Mouse (Mus musculus) ES-E14 (cell line): ENCODE data around the gene Fgf12. TPM values are rescaled to one million over a fixed set of nuclear protein-coding genes. Genes with fewer than 3 reads are reported as not detected.
A peak's percentile ranks its signal among the peaks of the same experiment; 100 is the strongest.

Experiments used
- DNase-seq: peaks from one replicate; pipeline ENCODE4 v3.0.0-alpha.2; 2013; ENCODE audit warnings: low read depth, low spot score
- H3K27ac ChIP-seq: 2 replicates; pipeline ENCODE4 v1.5.1; 2012; ENCODE audit warnings: low read depth, mild to moderate bottlenecking, low read length, moderate library complexity, mixed read lengths; ENCODE audit not compliant: poor library complexity, insufficient read depth, severe bottlenecking
- H3K36me3 ChIP-seq: 2 replicates; pipeline ENCODE4 v1.6.1; 2012; ENCODE audit warnings: mild to moderate bottlenecking, low read length, moderate library complexity, mixed read lengths; ENCODE audit not compliant: control insufficient read depth, poor library complexity, insufficient read depth, severe bottlenecking
- H3K4me1 ChIP-seq, 2 experiments: fragments of 150-350 bp in 1 of 2; sonication (generic) in 1 of 2; 2 replicates each; pipeline ENCODE4 v1.6.1; 2012; ENCODE audit warnings: low read length in 2 of 2, mild to moderate bottlenecking in 1 of 2, mixed read lengths in 1 of 2; ENCODE audit not compliant: control insufficient read depth in 2 of 2, insufficient read depth in 2 of 2, poor library complexity in 1 of 2
- H3K4me3 ChIP-seq, 2 experiments: fragments of 150-350 bp in 1 of 2; sonication (generic) in 1 of 2; 2 replicates each; pipeline ENCODE4 v1.5.1; 2012; ENCODE audit warnings: low read length in 2 of 2, low read depth in 1 of 2, mild to moderate bottlenecking in 1 of 2, mixed read lengths in 1 of 2; ENCODE audit not compliant: insufficient read depth in 1 of 2, poor library complexity in 1 of 2, severe bottlenecking in 1 of 2
- H3K9ac ChIP-seq: 2 replicates; pipeline ENCODE4 v1.6.1; 2012; ENCODE audit warnings: low read depth, mild to moderate bottlenecking, low read length, mixed read lengths; ENCODE audit not compliant: poor library complexity, insufficient read depth, severe bottlenecking
- H3K9me3 ChIP-seq: fragments of 150-350 bp; sonication (generic); 2 replicates; pipeline ENCODE4 v1.6.1; 2012; ENCODE audit warnings: low read depth, mild to moderate bottlenecking, low read length; ENCODE audit not compliant: control insufficient read depth, insufficient read depth
- CHD2 ChIP-seq: IDR thresholded peaks from 2 replicates; pipeline ENCODE4 v1.6.1; 2014; ENCODE audit warnings: mild to moderate bottlenecking, low read depth, low read length, inconsistent platforms
- HCFC1 ChIP-seq: IDR thresholded peaks from 2 replicates; pipeline ENCODE4 v1.6.1; 2012; ENCODE audit warnings: low read length, inconsistent platforms, borderline replicate concordance; ENCODE audit not compliant: insufficient read depth
- MAFK ChIP-seq: IDR thresholded peaks from 2 replicates; pipeline ENCODE4 v1.6.1; 2014; ENCODE audit warnings: mild to moderate bottlenecking, low read depth, low read length, inconsistent platforms; ENCODE audit not compliant: insufficient read depth
- ZC3H11A ChIP-seq: IDR thresholded peaks from 2 replicates; pipeline ENCODE4 v1.6.1; 2012; ENCODE audit warnings: low read depth, mild to moderate bottlenecking, inconsistent platforms, low read length, borderline replicate concordance
- ZNF384 ChIP-seq: IDR thresholded peaks from 2 replicates; pipeline ENCODE4 v1.6.1; 2012; ENCODE audit warnings: low read depth, low read length, inconsistent platforms
- in situ Hi-C, 2 experiments: fragments of 600-800 bp; cut with MboI; formaldehyde crosslinking; loops; one replicate each; pipeline ENCODE4 v1.15.1; 2025; ENCODE audit warnings: low sequenced_read_pairs in 2 of 2, inconsistent platforms in 1 of 2; ENCODE audit not compliant: unreplicated experiment in 2 of 2
- total RNA-seq: library from RNA; depleted of rRNA; stranded (reverse); fragments of 300-350 nt; gene quantifications from 2 replicates; pipeline ENCODE4 v1.2.3, GENCODE M21; 2012; rRNA removed

Gene Fgf12
- total RNA-seq, 1 experiment, result not detected

DNA sequence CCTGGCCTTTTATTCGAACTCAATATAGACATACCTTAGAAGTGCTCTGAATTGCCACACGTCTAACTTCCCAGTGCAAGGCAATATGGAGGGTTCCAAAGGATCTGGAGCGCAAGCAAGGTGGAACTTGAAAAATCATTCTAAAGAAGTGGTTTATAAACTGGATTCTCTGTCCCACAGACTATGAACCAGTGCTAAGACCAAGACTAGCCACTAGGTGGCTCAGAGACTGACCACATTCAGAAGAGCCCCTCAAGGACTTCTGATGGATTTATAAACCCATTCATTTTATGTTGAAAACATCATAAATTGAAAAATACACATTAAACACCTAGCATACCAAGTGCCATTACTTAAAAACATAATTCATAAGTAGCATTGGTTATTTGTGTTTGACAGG lies 611.9 kb downstream of the Fgf12 start:
- Histone ChIP-seq H3K9me3 (no peaks in the 10 kb centered on the region), H3K9ac (no peak overlapping the region), H3K4me1 (no peaks in the 10 kb centered on the region), H3K36me3 (no peaks in the 10 kb centered on the region), H3K27ac (no peak overlapping the region), H3K4me3 (no peak overlapping the region)
- in situ Hi-C loops, result no loop called here
- DNase-seq, result peak; percentile 2
- TF ChIP-seq MAFK (no peak), HCFC1 (no peak), ZNF384 (no peak), ZC3H11A (no peak), CHD2 (no peak)

DNA sequence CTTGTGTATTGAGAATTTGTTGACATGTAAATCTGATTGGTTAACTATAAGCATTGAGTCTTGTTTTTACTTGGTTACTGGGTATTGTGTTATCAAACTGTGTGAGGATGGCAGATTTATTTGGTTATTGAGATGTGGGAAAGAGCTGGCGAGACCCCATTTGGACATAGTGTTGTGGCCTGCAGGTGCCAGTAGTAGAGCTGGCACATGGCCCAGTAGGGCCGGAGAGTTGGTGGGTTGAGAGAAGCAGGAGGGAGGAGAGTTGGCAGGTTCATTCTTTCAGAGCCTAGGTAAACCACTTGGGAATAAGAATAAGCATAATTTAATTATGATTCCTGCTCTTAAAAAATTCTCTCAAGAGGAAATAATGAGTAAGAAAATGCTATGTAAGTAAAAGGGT lies 625.9 kb downstream of the Fgf12 start:
- Histone ChIP-seq H3K4me1 (no peaks in the 10 kb centered on the region), H3K36me3 (no peaks in the 10 kb centered on the region), H3K9ac (no peak overlapping the region), H3K27ac (no peak overlapping the region), H3K4me3 (no peak overlapping the region), H3K9me3 (no peaks in the 10 kb centered on the region)
- in situ Hi-C loops, result no loop called here
- no peak for TF ChIP-seq CHD2
- no peak for TF ChIP-seq ZC3H11A
- TF ChIP-seq MAFK, result no peak
- TF ChIP-seq HCFC1, result no peak
- TF ChIP-seq ZNF384, result no peak
- no peak for DNase-seq

Other genes with a start within 250 kb of the Fgf12 start
- 11.9 and 15.3 TPM in 2 replicates for gene Mb21d2, start 176.6 kb upstream of the Fgf12 start, total RNA-seq